In the genomic region with DNA sequence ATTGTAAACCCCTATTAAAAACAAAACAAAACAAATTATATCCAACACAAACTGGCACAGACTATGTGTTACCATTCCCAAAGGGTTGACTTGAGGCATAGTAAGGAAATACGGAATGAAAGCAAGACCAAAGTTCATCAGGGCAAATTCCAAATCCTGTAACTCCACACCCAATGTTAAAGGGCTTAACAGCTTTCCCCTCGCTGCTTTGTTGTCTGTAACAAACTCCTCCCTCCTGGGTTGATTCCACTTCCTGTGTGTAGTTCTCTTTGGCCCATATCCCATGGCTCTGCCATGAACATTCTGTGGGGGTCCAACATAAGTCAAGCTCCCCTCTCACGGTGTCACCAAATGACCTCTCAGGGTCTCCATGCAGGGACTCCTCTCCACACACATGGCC, we compare ENCODE assay signal across 32 mouse cellular contexts. TPM values are rescaled to one million over a fixed set of nuclear protein-coding genes. Genes with fewer than 3 reads are reported as not detected.
"Had no signal": no experiment of that assay in that cellular context is flagged by ENCODE, and none has a peak within 500 bp of the region (broad histone marks: within the 10 kb centered on the region; RNA-seq: fewer than 3 reads in every experiment).

No protein-coding gene starts in this region.

- H3K9ac ChIP-seq: heart, embryonic 12.5 days; hindbrain, embryonic 12.5 days; hindbrain, embryonic 14.5 days; kidney, embryonic 15.5 days; limb, embryonic 12.5 days; liver, embryonic 12.5 days; liver, embryonic 14.5 days had no signal

- ATAC-seq: hindbrain, embryonic 16.5 days; inflammation-experienced regulatory T-cells, adult 6 months; liver, embryonic 12.5 days had no signal

- H3K27ac ChIP-seq: gastrocnemius, adult 2 months; heart, embryonic 10.5 days; hindbrain, embryonic 10.5 days; hindbrain, embryonic 12.5 days; hindbrain, embryonic 14.5 days; kidney, embryonic 15.5 days; layer of hippocampus, adult 2 months; left cerebral cortex, adult 2 months; limb, embryonic 10.5 days; limb, embryonic 12.5 days; liver, embryonic 12.5 days; liver, embryonic 14.5 days had no signal

- H3K4me1 ChIP-seq: heart, embryonic 12.5 days; hindbrain, embryonic 12.5 days; kidney, embryonic 15.5 days; limb, embryonic 10.5 days; limb, embryonic 12.5 days; liver, embryonic 12.5 days had no signal

- H3K4me3 ChIP-seq: gastrocnemius, adult 2 months; heart, embryonic 10.5 days; heart, embryonic 12.5 days; hindbrain, embryonic 10.5 days; hindbrain, embryonic 12.5 days; kidney, embryonic 15.5 days; layer of hippocampus, adult 2 months; left cerebral cortex, adult 2 months; limb, embryonic 10.5 days; limb, embryonic 12.5 days; liver, embryonic 12.5 days had no signal

- DNase-seq: gastrocnemius, adult 2 months; gastrocnemius, postnatal 10 days; gastrocnemius, postnatal 25 days; heart, adult 18-20 months; heart, postnatal 10 days; heart, postnatal 4 days; kidney, adult 11 months; kidney, postnatal 10 days; kidney, postnatal 25 days; liver had no signal

- H3K4me2 ChIP-seq: heart, embryonic 12.5 days; hindbrain, embryonic 12.5 days; hindbrain, embryonic 14.5 days; kidney, embryonic 15.5 days; limb, embryonic 12.5 days; liver, embryonic 12.5 days had no signal

- H3K9me3 ChIP-seq: heart, embryonic 10.5 days; heart, embryonic 12.5 days; hindbrain, embryonic 10.5 days; hindbrain, embryonic 12.5 days; kidney, embryonic 15.5 days; limb, embryonic 10.5 days; limb, embryonic 12.5 days; liver, embryonic 12.5 days had no signal

- H3K36me3 ChIP-seq: heart, embryonic 10.5 days; heart, embryonic 12.5 days; hindbrain, embryonic 10.5 days; hindbrain, embryonic 12.5 days; kidney, embryonic 15.5 days; limb, embryonic 10.5 days; limb, embryonic 12.5 days; liver, embryonic 12.5 days had no signal

RNA-seq across cellular contexts. Expression of a gene that starts 8.8 kb away (rescaled TPM):
- total RNA-seq: gastrocnemius, adult 2 months; gastrocnemius, postnatal 10 days; gastrocnemius, postnatal 25 days; gastrocnemius, postnatal 4 days; granulocyte monocyte progenitor cell, adult 5-6 weeks; heart, adult 18-20 months; heart, adult 8-10 months; heart, postnatal 10 days; heart, postnatal 25 days; heart, postnatal 4 days; layer of hippocampus, postnatal 10 days; layer of hippocampus, postnatal 25 days; left cerebral cortex, adult 2 months; left cerebral cortex, postnatal 14 days; left cerebral cortex, postnatal 36 days had no signal
- polyA plus RNA-seq: heart, embryonic 10.5 days; heart, embryonic 12.5 days; limb, embryonic 10.5 days; liver, embryonic 12.5 days; liver, embryonic 14.5 days had no signal
